Mouse (Mus musculus): Measurements from ENCODE around the gene Jak3.
"Not testable (repeated sequence)": the region's sequence is repeated elsewhere in the genome, so short reads cannot be mapped to it uniquely, and the experiment has no call there.

Gene Jak3

DNA sequence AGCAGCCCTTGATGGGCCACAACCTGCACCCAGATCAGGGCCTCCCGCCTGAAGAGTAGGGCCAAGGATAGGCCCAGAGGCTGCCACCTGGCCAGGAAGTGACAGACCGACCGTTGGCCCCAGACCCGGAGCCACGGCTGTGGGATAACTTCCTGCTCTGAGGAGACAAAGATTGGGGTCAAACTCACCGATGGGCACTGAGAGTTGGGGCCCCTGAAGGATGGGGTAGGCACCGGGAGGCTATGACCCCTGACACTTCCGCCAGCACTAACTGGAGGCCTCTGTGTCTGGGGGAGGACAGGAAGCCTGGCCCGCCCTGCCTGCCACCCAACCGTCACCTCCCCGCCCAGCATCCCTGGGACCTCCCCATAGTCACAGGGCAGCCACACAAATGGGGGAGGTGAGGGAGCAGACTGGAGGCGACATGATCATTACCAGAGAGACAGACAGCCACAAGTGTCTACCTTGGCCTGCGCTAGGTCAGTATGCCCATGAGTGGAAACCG is 47.0 kb downstream of the Jak3 start:
- DNase-seq (ENCODE audit: low spot score in 2 of 2) = no peak

DNA sequence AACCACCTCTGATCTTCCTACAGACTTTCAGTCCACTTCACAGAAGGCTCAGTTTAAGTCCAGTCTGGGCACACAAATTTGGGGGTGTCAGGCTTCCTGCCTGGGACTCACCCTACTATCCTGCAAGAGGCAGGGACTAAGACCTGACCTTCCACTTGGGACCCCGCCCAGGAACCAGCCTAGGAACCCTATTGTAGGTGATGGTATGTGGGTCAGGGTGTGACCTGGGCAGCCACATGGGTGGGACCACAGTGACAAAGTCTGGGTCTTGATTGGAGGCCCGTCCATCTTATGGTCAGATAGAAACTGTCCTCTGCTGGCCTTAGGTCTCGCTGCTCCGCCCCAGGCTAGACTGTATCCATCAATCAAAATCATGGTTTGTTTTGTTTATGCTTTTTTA is 48.3 kb downstream of the Jak3 start:
- DNase-seq (ENCODE audit: low spot score in 2 of 2) = no peak

DNA sequence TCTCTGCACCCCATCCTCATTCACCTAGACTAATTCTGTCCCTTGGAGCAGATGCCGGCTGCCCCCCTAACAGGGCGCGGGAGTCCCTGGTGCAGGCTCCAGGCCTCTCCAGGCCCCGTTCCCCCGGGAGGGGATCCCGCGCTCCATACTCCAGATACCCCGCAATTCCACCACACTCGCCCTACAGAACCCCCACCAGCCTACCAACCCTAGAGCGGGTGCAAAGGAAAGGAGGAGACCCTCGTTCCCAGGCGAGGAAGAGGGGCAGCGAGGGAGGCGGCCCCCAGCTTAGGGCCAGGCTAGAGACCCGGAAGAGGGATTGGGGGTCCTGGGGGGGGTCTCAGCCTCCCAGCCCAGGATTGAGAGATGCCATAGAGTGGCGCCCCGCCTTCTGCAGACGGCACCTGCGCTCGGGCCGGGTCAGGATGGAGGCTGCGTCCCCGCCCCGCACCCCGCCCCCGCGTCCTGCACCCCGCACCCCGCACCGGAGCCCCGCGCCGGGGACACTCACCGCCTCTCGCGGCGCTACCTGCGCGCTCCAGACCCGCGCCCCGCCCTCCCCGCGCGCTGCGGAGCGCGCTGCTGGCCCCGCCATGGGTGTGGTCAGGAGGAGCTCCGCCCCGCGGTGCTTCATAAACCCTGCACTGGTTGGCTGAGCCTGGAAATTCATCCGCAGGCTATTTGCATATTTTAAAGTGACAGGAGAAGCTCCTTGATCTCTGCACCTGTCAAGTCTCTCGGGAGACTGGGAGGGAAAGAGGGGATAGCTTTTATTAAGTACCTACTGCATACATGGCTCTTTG is 49.2 kb downstream of the Jak3 start, which contains the start of gene Fcho1:
Gene Fcho1, minus strand, starts transcription at position 595 of the 803 bp plus-strand sequence.
- peak; percentile 51 to 56 for DNase-seq (ENCODE audit: low spot score in 2 of 2)

DNA sequence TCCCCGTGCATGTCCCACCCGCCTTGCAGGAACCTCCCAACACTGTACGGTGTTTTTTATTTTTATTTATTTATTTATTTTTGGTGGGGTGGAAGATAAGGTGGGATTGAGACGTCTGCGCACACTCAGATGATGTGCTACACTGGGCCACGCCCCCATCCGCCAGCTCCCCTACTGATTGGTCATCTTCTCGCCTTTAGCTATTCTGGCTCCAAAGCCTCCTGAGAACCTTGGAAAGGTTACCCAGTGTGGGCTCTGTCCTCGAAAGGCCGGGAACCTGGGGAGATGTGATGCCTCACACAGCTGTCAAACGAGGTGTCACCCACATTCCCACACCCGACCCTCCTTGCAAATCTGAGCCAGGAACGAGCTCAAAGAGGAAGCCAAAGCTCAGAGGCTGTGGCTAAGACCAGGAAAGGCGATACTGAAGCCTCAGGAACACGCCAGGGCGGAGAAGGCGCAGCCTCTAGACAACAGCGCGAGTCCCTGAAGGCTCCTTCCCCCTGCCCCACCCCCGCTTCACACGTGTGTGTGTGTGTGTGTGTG is 52.2 kb downstream of the Jak3 start:
- DNase-seq (ENCODE audit: low spot score in 2 of 2) = no peak

DNA sequence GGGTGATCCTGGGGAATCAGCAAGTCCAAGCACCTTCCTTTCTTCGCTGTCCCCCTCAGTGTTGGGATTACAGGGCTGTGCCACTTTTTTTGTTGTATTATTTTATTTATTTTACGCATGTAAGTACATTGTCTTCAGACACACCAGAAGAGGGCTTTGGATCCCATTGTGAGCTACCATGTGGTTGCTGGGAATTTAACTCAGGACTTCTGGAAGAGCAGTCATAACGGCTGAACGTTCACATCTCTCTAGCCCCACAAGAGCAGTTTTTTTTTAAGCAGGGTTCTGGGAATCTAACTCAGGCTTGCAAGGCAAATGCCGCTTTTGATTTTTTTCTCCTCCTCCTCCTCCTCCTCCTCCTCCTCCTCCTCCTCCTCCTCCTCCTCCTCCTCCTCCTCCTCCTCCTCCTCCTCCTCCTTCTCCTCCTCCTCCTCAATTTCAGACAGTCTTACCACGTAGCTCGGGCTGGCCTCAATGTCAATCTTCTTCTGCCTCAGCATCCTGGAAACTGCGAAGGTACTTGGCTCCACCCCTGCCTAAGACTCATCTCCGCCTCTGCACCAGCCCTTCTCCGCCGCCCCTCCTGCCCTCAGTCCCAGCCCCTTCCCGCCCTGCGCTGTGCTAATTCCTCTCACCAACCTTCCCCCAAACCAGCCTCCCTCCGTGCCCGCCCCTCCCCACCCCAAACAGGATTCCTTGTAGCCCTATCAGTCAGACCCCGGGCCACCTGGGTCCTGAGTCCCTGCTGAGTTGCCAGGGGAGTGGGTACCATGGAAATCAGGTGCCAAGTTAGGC is 52.9 kb downstream of the Jak3 start:
- DNase-seq (ENCODE audit: low spot score in 2 of 2) = no peak

DNA sequence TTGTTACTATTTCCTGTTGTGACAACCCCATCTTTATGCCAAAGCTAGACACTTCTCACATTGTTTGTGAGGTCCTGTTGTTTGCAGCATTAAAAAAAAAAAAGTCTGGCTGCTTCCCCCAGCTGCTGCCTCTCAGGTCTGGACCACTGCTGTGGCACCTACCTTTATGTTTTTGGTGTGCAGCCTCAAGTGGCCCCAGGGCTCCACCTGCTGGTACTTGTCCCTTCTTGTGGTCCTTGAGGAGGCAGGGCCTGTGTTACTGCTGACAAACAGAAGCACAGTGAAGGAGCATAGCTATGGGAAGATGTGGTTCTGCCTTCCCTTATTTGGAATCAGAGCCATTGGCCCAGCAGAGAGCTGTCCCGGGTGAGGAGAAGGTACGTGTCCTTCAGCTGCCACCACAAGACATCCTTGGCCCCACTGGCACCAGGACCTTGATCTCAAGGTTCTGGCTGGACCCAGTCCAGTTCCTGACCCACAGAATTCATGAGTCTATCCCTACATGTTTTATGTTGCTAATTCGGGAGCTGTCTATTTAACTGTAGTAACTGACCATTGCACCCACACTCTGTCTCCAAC is 55.6 kb downstream of the Jak3 start:
- DNase-seq (ENCODE audit: low spot score in 2 of 2) = peak in 1 of 2 experiments; percentile 57

DNA sequence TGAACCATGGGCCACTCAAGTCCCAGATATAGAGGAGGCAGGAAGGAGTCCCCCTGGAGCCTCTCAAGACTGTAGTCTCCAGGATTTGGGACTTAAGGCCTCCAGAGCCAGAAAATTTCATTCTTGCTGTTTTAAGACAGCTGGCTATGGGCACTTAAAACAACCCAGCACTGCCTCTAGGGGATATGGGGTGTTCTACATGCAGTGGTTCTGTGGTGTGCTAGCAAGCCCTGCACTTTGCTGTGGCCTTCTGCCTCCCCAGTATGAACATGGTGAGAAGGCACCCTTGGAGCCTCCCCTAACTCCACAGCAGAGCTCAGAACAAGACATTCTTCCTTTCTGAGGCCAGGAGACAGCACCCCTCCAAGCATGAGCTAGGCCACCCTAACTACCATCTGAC is 62.2 kb downstream of the Jak3 start:
- DNase-seq (ENCODE audit: low spot score in 2 of 2) = not testable (repeated sequence)
